Mouse (Mus musculus) thymus, adult 18-20 months (tissue): ENCODE data around the gene Atp4a.
"Not testable (repeated sequence)": the region's sequence is repeated elsewhere in the genome, so short reads cannot be mapped to it uniquely, and the experiment has no call there.

Experiments used
- DNase-seq, 2 experiments: peaks; one replicate each; pipeline ENCODE4 v3.0.0; 2022; ENCODE audit warnings: mixed read lengths in 2 of 2

Gene Atp4a

GRCm38 (mm10) chr7:30730064-30730722 is 18.2 kb downstream of the Atp4a start:
- DNase-seq, result not testable (repeated sequence)

DNA sequence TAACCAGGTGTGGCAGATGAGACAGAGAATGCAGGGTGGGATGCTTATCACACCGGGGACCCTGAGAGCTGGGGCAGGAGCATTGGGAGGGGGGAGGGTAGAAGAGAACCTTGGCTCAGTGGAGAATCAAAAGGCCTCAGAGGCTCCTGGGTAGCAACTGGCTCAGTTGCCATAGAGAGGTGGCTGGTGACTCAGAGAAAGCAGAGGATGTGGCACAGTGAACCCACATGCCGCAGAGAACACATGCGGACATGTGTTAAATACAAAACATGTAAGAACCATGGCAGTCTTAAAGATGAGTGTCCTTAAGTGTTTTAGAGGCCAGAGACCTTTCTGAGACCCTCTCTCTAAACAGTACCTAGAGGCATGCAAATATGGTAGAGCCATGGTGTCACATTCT is 24.2 kb downstream of the Atp4a start:
- DNase-seq, result no peak

DNA sequence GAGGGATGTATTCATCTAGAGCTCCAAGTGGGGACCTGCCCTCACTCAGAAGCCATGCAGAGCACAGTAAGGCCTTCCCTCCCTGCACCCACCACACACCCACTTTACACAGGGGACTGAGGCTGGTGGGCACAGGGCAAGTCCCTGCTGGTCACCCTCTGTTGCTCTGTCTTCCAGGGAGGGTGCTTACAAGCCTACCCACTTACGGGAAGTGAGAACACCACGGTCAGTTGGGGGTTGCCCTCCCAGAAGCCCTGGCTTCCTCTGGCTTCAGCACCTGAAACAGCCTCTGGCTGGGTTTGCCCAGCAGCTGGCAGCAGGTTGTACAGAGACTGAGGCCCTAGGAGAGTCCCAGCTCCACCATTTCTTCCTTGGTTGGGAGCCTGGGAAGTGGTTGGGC is 30.6 kb downstream of the Atp4a start:
- DNase-seq, result not testable (repeated sequence)

GRCm38 (mm10) chr7:30743617-30744016 is 31.6 kb downstream of the Atp4a start, which contains the start of gene Gapdhs:
Gene Gapdhs (minus strand): TSS chr7:30743681.
- not testable (repeated sequence) for DNase-seq

- no peak for DNase-seq
These were observed 32.1 kb downstream of the Atp4a start for GRCm38 (mm10) chr7:30744022-30744598.

DNA sequence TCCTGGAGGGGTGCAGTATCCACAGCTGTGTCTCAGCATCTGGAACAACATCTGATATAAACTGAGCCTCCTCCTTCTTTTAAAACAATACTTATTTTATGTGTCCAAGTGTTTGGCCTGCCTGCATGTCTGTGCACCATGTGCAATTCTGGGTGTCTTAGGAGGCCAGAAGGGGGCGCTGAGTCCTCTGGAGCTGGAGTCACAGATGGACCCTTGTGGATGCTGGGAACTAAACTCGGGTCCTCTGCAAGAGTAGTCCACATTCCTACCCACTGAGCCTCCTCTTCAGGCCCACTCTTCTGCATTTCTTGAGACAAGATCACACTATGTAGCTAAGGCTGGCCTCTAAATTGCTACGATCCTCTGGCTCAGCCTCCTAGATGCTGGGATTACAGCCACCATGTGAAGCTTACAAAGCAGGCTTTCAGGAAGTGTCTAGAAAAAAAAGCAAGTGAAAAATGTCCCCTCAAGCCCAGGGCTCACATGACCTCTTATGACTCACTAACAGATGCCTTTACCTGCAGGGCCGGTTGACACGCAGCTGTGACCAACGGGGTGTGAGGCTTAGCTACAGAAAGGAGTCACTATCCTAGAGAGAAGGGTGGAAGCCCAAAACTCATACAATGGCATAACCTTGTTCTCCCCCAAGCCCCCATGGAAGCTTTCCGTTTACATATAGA is 35.7 kb downstream of the Atp4a start:
- no peak for DNase-seq

DNA sequence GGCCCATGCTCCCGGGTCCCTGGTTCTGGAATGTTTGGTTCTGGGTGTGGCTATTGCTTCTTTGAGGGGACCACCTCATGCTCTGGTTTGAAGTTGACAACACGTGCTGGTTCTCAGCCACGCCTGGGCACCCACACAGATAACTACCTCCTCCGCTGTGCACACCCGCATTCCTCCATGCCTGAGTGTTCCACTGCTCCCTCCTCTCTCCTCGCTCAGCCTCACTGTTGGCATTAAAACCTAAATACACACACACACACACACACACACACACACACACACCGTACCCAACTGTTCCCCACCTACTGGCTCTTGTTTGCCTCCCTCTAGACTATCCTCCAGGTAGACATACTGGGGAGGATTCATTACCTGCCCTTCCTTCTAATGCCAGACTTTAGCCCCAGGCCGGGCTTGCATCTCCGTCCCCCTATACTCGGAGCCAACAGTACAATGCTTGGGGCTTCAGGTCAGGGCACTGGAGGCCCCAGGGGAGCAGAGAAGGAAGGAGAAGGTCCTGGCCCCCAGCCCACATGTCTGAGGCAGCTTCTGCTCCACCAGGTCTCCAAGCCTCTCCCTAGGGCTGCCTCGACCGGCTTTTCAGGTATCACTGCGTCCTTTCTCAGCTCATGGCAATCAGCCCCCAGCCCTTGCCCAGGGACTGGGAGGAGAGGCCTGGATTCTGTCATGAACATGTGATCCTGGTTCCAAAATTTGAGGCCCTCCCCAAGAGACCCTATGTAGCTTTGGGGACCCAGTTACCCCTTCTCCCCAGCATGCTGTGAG is 38.0 kb downstream of the Atp4a start:
- DNase-seq, result no peak

- no peak for DNase-seq
These were observed 39.2 kb downstream of the Atp4a start, which contains the start of gene Sbsn for GRCm38 (mm10) chr7:30751086-30751669. Gene Sbsn (plus strand): TSS chr7:30751471.

DNA sequence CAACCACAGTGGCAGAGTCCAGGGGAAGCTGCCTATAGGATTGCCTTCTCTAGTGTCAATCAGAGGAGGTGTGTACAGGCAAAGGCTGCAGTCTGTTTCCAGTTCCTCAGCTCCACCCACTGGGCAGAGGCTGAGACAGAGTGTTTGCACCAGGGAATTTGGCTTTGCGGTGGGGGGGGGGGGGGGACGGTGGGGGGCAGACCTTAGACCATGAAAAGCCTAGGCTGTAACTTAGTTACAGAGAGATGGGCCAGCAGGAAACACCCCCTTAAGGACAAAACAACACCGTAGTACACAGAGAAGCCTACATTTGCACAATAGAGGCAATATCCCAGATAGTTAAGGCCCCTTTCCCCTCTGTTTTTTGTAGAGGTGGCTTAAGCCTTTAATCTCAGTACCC is 45.0 kb downstream of the Atp4a start:
- no peak for DNase-seq

GRCm38 (mm10) chr7:30758853-30759252 is 46.8 kb downstream of the Atp4a start:
- DNase-seq, result no peak

DNA sequence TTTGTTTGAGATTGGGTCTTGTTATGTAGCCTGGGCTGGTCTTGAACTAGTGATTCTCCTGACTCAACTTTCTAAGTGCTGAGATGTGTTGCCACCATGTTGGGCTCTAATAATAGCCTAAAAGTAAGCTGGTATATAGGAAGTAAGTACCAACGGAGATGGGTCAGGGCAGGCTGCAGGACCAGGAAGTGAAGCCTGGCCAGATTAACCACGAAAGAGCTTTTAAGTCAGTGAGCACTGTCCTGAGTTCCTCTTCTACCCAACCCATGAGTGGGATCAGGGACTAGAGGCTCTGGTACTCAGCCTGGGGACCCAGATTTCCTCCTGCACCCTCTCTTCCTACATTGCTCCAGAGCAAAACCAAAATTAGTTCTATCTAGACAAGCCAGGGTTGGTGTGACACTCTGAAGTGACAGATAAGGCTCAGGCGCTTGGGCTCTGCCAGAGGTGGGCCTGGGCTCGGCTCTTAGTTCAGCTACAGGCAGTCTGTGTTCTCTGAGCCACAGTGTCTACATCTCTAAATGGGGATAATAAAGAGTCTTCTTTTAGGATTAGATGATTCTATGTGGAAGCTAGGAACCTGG is 49.9 kb downstream of the Atp4a start:
- no peak for DNase-seq

DNA sequence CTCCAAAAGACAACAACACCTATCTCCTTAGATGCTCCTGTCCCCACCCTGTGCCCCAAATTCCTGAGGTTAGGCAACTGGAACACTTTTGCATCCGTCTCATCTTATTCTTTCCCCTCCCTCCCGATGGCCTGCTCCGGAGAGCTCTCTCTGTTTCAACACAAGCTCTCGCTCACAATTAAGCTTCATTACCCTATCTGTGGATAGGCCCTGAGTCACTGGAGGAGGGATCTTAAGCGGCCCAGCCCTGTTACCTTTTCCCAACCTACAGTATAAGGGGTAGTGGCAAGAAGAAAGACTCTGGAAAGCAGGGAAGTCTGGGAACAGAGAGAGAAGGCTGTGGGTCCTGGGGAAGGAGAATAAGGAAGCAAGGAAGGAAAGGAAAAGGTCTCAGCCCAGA is 51.4 kb downstream of the Atp4a start, which contains the start of gene Dmkn:
Dmkn (plus strand) TSS at position 301 of the 400 bp plus-strand sequence.
- no peak for DNase-seq

DNA sequence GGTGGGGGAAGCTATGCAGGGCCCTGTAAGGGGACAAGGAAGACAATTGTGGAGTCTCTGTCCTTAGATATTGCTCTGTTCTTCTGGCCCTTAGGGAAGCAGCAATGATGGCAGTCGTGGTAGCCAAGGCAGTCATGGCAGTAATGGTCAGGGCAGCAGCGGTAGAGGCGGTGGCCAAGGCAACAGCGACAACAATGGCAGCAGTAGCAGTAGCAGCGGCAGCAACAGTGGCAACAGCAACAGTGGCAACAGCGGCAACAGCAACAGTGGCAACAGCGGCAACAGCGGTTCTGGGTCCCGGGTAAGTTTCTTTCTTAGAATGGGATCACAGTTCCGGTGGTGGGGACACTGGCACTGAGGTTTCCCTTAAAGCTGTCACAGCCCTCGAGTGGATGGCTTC is 53.2 kb downstream of the Atp4a start:
- DNase-seq, result no peak

DNA sequence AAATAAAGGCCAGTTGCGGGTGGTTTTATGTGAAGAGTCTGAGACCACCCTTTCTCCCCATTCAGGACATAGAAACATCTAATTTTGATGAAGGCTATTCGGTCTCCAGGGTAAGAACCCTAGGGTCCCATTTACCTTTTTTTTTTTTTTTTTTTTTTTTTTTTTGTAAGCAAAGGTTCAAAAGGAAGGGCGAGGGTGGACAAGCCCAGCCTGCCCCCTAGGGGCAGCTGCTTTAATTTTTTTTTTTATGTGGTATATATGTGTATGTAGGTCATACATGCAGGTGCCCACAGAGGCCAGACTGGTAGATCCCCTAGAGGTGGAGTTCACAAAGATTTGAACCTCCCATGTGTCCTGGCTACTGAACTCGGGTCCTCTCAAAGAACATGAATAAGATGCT is 54.4 kb downstream of the Atp4a start:
- DNase-seq, result no peak

GRCm38 (mm10) chr7:30769236-30769635 is 57.2 kb downstream of the Atp4a start:
- no peak for DNase-seq
